Mouse (Mus musculus) forebrain, embryonic 11.5 days (tissue): Measurements from ENCODE around the gene Tmem81. TPM values are rescaled to one million over a fixed set of nuclear protein-coding genes. Genes with fewer than 3 reads are reported as not detected.

ENCODE experiments used
- polyA plus RNA-seq: library from polyadenylated mRNA; unstranded; fragments of >200 nt; fragmentation: Nextera tagmentation; extraction: Ambion mirVana; gene quantifications from 2 replicates; pipeline ENCODE4 v1.2.1, GENCODE M21; 2014

Gene Tmem81
- polyA plus RNA-seq, 1 experiment from 2014 or later = 1.1 TPM

Other genes with a start within 250 kb of the Tmem81 start
- gene Klhdc8a, start 207.6 kb upstream of the Tmem81 start, polyA plus RNA-seq = 0.99 and 1.1 TPM in 2 replicates
- 57.7 and 63.4 TPM in 2 replicates for gene Nuak2, start 190.1 kb upstream of the Tmem81 start, polyA plus RNA-seq
- gene Tmcc2, start 114.9 kb upstream of the Tmem81 start, polyA plus RNA-seq = 13.3 and 16.1 TPM in 2 replicates
- 13.6 and 15.7 TPM in 2 replicates for gene Dstyk, start 88.7 kb upstream of the Tmem81 start, polyA plus RNA-seq
- gene Rbbp5, start 28.9 kb upstream of the Tmem81 start, polyA plus RNA-seq = 62.0 and 67.3 TPM in 2 replicates
- gene Cntn2, start 37.0 kb downstream of the Tmem81 start, polyA plus RNA-seq = 15.3 and 16.9 TPM in 2 replicates
- 19.9 and 21.9 TPM in 2 replicates for gene Nfasc, start 235.6 kb downstream of the Tmem81 start, polyA plus RNA-seq